Mouse (Mus musculus) kidney, adult 2 months (tissue): ENCODE measurements around the gene Esrrg.

Experiments
- CTCF ChIP-seq: fragments of 200-500 bp; conservative IDR thresholded peaks from 2 replicates; pipeline ENCODE4 v1.5.1; 2011; ENCODE audit warnings: low read depth, mild to moderate bottlenecking, control low read depth, low read length, moderate library complexity, mixed read lengths; ENCODE audit not compliant: insufficient read depth, insufficient read length
- POLR2A ChIP-seq: fragments of 200-500 bp; IDR thresholded peaks from one replicate; pipeline ENCODE4 v1.6.1; 2011; ENCODE audit warnings: low read depth, low read length, control low read depth

- TF ChIP-seq CTCF (no peak), POLR2A (no peak)
Measured at GRCm38 (mm10) chr1:187976353-187976730, 367.8 kb downstream of the Esrrg start.
